Mouse (Mus musculus): Measurements from ENCODE around the gene Rere. TPM values are rescaled to one million over a fixed set of nuclear protein-coding genes. Genes with fewer than 3 reads are reported as not detected.
A peak's percentile ranks its signal among the peaks of the same experiment; 100 is the strongest.
"Not testable (repeated sequence)": the region's sequence is repeated elsewhere in the genome, so short reads cannot be mapped to it uniquely, and the experiment has no call there.

Rere gene
- polyA plus RNA-seq, 1 experiment from 2014 or later: 27.2 TPM

DNA sequence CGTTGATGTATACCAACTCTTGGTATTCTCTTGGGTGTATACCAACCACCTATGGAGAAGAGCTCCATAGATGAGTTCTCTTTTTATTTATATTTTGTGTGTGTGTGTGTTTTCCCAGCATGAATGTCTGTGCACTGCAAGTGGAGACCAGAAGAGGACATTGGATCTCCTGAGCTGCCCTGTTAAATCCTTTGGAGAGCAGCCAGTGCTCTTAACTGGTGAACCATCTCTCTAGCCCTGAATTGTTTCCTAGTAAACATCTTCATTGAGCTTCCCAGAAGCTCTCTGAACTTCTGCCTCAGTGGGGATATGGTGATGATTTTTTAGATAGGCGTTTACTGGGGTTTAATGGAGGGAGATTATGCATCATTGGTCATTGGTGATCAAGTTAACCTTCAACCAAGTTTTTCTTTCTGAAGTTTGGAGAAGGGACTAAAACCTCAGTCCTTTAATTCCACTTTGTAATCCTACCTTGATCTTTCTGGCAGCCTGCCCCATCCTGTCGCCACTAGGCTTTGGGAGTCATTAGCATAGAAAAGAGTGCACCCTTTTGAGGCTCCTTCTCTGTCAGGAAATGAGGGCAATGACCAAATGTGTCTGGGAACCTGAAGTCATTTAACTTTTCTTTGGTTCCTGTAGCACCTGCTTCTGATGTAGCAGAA lies 309.3 kb downstream of the Rere start:
- H3K27me3 ChIP-seq: no peaks in the 10 kb centered on the region
- no peak overlapping the region for H3K4me2 ChIP-seq (replicated peaks)
- H3K36me3 ChIP-seq: no peaks in the 10 kb centered on the region
- H3K9ac ChIP-seq: no peak overlapping the region
- 35% methylated on average over 3 of the region's 3 CpGs for WGBS
- H3K9me3 ChIP-seq (replicated peaks): no peaks in the 10 kb centered on the region
- peaks cover 41% of the 10 kb centered on the region for H3K4me1 ChIP-seq
- no peak for ATAC-seq (ENCODE audit: insufficient number of reproducible peaks, low FRiP score, low TSS enrichment, low read depth)
- no peak overlapping the region for H3K27ac ChIP-seq (replicated peaks)
- H3K4me3 ChIP-seq (replicated peaks): no peak overlapping the region

DNA sequence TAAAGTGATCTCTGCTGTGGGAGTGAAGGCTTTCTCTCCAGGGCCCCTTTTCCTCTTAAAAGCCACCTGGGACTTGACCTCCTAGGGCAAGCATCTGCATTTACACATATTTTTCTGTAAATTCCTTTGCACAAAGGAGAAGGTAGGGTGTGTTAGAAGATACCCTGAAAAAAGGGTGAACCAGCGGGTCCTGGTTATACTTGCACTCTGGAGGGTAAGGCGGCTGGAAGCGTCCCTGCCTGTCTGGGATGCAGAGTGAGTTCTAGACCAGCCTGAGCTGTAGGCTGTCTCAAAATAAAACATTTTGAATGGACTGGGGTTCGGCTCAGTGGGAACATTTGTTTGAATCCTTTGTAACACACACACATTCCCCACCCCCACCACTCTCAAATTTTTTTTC lies 310.2 kb downstream of the Rere start:
- WGBS: 56% methylated on average over 4 of the region's 4 CpGs
- no peak for ATAC-seq (ENCODE audit: insufficient number of reproducible peaks, low FRiP score, low TSS enrichment, low read depth)
- H3K27me3 ChIP-seq: no peaks in the 10 kb centered on the region

DNA sequence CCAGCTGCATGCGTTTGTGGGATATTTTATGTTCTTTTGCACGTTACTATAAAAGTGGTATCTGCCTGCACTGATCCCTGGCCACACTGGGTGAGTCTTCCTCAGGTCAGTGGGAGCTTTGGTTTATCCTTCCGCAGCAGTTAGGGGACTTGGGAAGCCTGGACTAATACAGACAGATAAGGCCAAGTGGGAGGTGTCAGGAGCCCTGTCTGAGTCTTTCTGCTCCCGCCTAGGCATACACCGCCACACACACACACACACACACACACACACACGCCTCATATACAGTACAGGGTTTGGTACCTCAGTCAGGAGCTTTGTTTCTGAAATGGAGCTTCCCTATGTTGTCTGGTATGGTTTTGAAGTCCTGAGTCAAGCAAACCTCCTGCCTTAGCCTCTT lies 310.6 kb downstream of the Rere start:
- peaks cover 40% of the 10 kb centered on the region for H3K4me1 ChIP-seq
- no peak overlapping the region for H3K4me3 ChIP-seq (replicated peaks)
- H3K27me3 ChIP-seq: no peaks in the 10 kb centered on the region
- no peak overlapping the region for H3K4me2 ChIP-seq (replicated peaks)
- H3K9ac ChIP-seq: no peak overlapping the region
- no peaks in the 10 kb centered on the region for H3K36me3 ChIP-seq
- no peak for ATAC-seq (ENCODE audit: insufficient number of reproducible peaks, low FRiP score, low TSS enrichment, low read depth)
- no peaks in the 10 kb centered on the region for H3K9me3 ChIP-seq (replicated peaks)
- H3K27ac ChIP-seq (replicated peaks): no peak overlapping the region
- WGBS: 75% methylated on average over 6 of the region's 6 CpGs

More for the DNA sequence above, 310.2 kb downstream of the Rere start:
- H3K27ac ChIP-seq (replicated peaks): no peak overlapping the region
- no peak overlapping the region for H3K4me3 ChIP-seq (replicated peaks)
- peaks cover 41% of the 10 kb centered on the region for H3K4me1 ChIP-seq
- H3K4me2 ChIP-seq (replicated peaks): no peak overlapping the region
- H3K9me3 ChIP-seq (replicated peaks): no peaks in the 10 kb centered on the region
- H3K36me3 ChIP-seq: no peaks in the 10 kb centered on the region
- H3K9ac ChIP-seq: no peak overlapping the region

- peaks cover 47% of the 10 kb centered on the region for H3K4me1 ChIP-seq
Measured at GRCm38 (mm10) chr4:150593473-150594217, 312.2 kb downstream of the Rere start.

GRCm38 (mm10) chr4:150594298-150594829 lies 312.9 kb downstream of the Rere start:
- no peaks in the 10 kb centered on the region for H3K9me3 ChIP-seq (replicated peaks)
- no peaks in the 10 kb centered on the region for H3K27me3 ChIP-seq
- no peak overlapping the region for H3K4me2 ChIP-seq (replicated peaks)
- H3K9ac ChIP-seq: no peak overlapping the region
- no peak overlapping the region for H3K4me3 ChIP-seq (replicated peaks)
- ATAC-seq (ENCODE audit: insufficient number of reproducible peaks, low FRiP score, low TSS enrichment, low read depth): no peak
- WGBS: 92% methylated on average over 4 of the region's 4 CpGs
- H3K27ac ChIP-seq (replicated peaks): no peak overlapping the region
- H3K4me1 ChIP-seq: peaks cover 53% of the 10 kb centered on the region
- no peaks in the 10 kb centered on the region for H3K36me3 ChIP-seq

More at GRCm38 (mm10) chr4:150593473-150594217, 312.2 kb downstream of the Rere start:
- no peak for ATAC-seq (ENCODE audit: insufficient number of reproducible peaks, low FRiP score, low TSS enrichment, low read depth)
- Histone ChIP-seq H3K9me3 (replicated peaks) (no peaks in the 10 kb centered on the region), H3K36me3 (no peaks in the 10 kb centered on the region), H3K27me3 (no peaks in the 10 kb centered on the region), H3K4me3 (replicated peaks) (no peak overlapping the region), H3K27ac (replicated peaks) (no peak overlapping the region), H3K9ac (no peak overlapping the region), H3K4me2 (replicated peaks) (no peak overlapping the region)
- 56% methylated on average over 4 of the region's 4 CpGs for WGBS

- Histone ChIP-seq H3K27ac (replicated peaks) (no peak overlapping the region), H3K27me3 (no peaks in the 10 kb centered on the region), H3K9me3 (replicated peaks) (no peaks in the 10 kb centered on the region), H3K4me2 (replicated peaks) (no peak overlapping the region), H3K36me3 (no peaks in the 10 kb centered on the region), H3K4me3 (replicated peaks) (no peak overlapping the region), H3K4me1 (peaks cover 58% of the 10 kb centered on the region), H3K9ac (no peak overlapping the region)
- WGBS: 82% methylated on average over 3 of the region's 3 CpGs
- no peak for ATAC-seq (ENCODE audit: insufficient number of reproducible peaks, low FRiP score, low TSS enrichment, low read depth)
Measured at GRCm38 (mm10) chr4:150595071-150595470, 313.6 kb downstream of the Rere start.

- H3K27ac ChIP-seq (replicated peaks): no peak overlapping the region
Measured at GRCm38 (mm10) chr4:150595991-150596390, 314.5 kb downstream of the Rere start.

DNA sequence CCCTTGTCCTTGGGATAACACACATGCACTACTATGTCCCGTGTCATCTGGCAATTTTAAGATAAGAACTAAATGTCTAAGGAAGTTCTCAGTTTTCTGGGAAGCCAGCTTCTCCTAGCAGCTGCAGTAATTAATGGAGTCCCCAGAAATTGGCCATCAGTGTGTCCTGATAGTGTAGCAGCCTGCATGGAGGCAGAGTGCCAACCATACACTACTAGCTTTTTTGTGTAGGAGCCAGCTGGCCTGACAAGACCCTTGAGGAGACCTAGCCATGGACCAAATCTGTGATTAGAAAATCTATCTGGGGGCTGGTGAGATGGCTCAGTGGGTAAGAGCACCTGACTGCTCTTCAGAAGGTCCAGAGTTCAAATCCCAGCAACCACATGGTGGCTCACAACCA lies 317.2 kb downstream of the Rere start:
- Histone ChIP-seq H3K9me3 (replicated peaks) (no peaks in the 10 kb centered on the region), H3K9ac (no peak overlapping the region), H3K4me3 (replicated peaks) (no peak overlapping the region), H3K4me2 (replicated peaks) (no peak overlapping the region), H3K27ac (replicated peaks) (no peak overlapping the region), H3K36me3 (no peaks in the 10 kb centered on the region), H3K4me1 (peaks cover 35% of the 10 kb centered on the region), H3K27me3 (no peaks in the 10 kb centered on the region)
- no peak for ATAC-seq (ENCODE audit: insufficient number of reproducible peaks, low FRiP score, low TSS enrichment, low read depth)
- 76% methylated on average over 1 of the region's 1 CpGs for WGBS

More at GRCm38 (mm10) chr4:150595991-150596390, 314.5 kb downstream of the Rere start:
- ATAC-seq (ENCODE audit: insufficient number of reproducible peaks, low FRiP score, low TSS enrichment, low read depth): no peak
- Histone ChIP-seq H3K9ac (no peak overlapping the region), H3K4me2 (replicated peaks) (no peak overlapping the region), H3K4me3 (replicated peaks) (no peak overlapping the region), H3K27me3 (no peaks in the 10 kb centered on the region), H3K4me1 (peaks cover 49% of the 10 kb centered on the region), H3K9me3 (replicated peaks) (no peaks in the 10 kb centered on the region), H3K36me3 (no peaks in the 10 kb centered on the region)
- 85% methylated on average over 5 of the region's 5 CpGs for WGBS

DNA sequence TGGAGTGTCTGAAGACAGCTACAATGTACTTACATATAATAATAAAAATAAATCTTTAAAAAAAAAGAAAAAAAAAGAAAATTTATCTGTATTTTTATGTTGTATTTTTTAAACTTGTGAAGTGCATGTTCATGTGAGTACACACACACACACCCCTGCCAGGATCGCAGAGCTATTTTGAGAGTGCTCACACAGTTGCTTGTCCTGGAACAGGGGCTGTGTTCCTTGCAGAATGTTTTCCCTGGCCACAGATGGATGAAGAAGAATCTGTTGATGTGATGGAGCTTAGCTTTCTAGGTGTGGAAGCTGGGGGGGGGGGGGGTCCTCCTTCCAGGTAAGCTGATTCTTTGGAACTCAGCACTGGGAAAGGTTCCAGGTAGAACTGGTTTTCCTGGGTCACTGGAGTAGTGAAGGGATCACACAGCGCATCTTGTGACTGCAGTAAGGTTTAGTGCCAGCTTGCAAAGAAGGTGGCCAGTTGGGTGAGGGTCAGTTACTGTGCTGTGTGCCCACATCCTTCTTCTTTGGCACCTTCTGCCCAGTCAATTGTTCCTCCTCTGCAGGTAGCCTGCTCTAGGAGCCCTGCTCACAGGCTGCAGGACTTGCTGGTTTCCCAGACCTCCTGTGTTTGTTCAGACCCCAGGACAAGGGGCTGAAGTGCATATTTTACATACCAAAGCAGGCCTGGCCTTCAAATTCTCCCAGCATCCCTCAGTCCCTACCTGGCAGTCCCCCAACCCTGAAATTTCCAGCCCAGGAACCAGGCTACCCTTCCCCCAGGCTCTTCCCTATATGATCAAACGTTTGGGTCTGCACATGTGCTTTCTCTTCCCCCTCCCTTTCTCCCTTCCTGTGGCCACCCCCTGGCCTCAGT lies 317.9 kb downstream of the Rere start:
- WGBS: 53% methylated on average over 3 of the region's 3 CpGs
- Histone ChIP-seq H3K36me3 (no peaks in the 10 kb centered on the region), H3K9me3 (replicated peaks) (no peaks in the 10 kb centered on the region), H3K27me3 (no peaks in the 10 kb centered on the region), H3K9ac (no peak overlapping the region), H3K4me3 (replicated peaks) (no peak overlapping the region), H3K4me2 (replicated peaks) (no peak overlapping the region), H3K4me1 (peaks cover 32% of the 10 kb centered on the region), H3K27ac (replicated peaks) (0 out of 2 replicates have a peak overlapping the region, but pooled peaks have one; percentile 49)
- ATAC-seq (ENCODE audit: insufficient number of reproducible peaks, low FRiP score, low TSS enrichment, low read depth): no peak

DNA sequence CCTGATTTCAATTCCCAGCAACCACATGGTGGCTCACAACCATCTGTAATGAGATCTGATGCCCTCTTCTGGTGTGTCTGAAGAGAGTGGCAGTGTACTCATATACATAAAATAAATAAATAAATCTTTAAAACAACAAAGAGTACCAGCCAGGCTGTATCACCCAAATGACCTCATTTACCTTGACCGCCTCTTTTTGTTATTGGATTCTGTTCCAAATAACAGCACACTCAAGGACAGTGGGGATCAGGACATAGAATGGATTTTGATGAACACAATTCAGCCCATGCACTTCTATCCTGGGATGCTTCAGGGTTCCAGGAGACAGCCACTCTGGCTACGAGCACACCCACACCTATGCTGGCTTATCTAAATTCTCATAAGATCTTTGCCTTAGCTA lies 319.1 kb downstream of the Rere start:
- WGBS: 90% methylated on average over 2 of the region's 2 CpGs
- H3K9ac ChIP-seq; H3K27ac ChIP-seq (replicated peaks); H3K4me2 ChIP-seq (replicated peaks); H3K4me3 ChIP-seq (replicated peaks); H3K36me3 ChIP-seq; ATAC-seq (ENCODE audit: insufficient number of reproducible peaks, low FRiP score, low TSS enrichment, low read depth); H3K27me3 ChIP-seq; H3K9me3 ChIP-seq (replicated peaks): not testable (repeated sequence)
- peaks cover 32% of the 10 kb centered on the region for H3K4me1 ChIP-seq

- no peak overlapping the region for H3K4me2 ChIP-seq (replicated peaks)
- H3K4me1 ChIP-seq: peaks cover 32% of the 10 kb centered on the region
- H3K36me3 ChIP-seq: no peaks in the 10 kb centered on the region
- H3K9ac ChIP-seq: no peak overlapping the region
- no peak overlapping the region for H3K4me3 ChIP-seq (replicated peaks)
- H3K9me3 ChIP-seq (replicated peaks): no peaks in the 10 kb centered on the region
- H3K27ac ChIP-seq (replicated peaks): no peak overlapping the region
- WGBS: 76% methylated on average over 10 of the region's 10 CpGs
- no peak for ATAC-seq (ENCODE audit: insufficient number of reproducible peaks, low FRiP score, low TSS enrichment, low read depth)
- H3K27me3 ChIP-seq: no peaks in the 10 kb centered on the region
Measured at GRCm38 (mm10) chr4:150601489-150601888, 320.0 kb downstream of the Rere start.
